Mouse (Mus musculus): ENCODE measurements around the gene BC030867.

BC030867 gene

GRCm38 (mm10) chr11:102290141-102290540, 41.5 kb downstream of the BC030867 start:
- no peak for DNase-seq (ENCODE audit: low read depth)

DNA sequence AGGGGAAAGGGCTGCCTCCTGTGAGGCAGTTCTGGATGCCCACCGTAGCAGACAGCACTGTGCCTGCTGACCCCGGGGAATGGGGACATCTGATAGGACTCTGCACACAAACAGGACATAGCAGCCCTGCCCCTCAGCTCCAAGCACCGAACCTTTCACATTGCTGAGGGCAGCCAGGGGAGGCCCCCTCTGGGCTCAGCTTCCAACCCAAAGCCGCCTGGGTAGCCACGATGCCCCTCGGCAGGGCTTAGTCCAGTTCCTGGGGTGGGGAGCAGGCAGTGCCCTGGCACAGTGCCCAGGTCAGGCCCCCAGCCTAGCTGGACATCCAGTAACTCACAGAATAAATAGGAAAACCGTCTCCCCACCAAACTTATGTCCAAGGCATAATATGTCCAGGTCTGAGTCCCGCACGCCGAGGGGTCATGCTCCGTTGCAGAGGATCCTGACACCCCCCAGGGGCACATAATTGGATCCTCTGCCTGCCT, 42.4 kb downstream of the BC030867 start:
- DNase-seq (ENCODE audit: low read depth), result no peak

DNA sequence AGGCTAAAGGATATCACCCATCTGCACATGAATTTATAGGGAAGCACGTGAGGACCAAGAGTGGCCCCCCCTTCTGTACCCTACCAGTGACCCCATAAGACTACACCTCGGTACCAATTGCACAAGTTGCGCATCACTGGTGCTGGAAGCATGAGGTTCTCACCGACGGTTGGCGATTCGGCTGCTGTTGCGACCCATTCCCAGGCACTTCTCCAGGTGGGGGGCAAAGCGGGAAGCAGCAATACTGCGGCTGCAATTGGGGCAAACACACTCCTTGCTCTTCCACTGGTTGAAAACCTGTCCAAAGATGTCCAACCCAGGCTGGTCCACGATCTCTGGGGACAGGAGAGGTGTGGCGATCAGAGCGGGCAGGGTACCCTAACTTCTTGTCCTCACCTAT, 45.3 kb downstream of the BC030867 start:
- no peak for DNase-seq (ENCODE audit: low read depth)

GRCm38 (mm10) chr11:102294416-102294815, 45.7 kb downstream of the BC030867 start:
- DNase-seq (ENCODE audit: low read depth), result no peak

GRCm38 (mm10) chr11:102294887-102295597, 46.4 kb downstream of the BC030867 start:
- DNase-seq (ENCODE audit: low read depth), result no peak

DNA sequence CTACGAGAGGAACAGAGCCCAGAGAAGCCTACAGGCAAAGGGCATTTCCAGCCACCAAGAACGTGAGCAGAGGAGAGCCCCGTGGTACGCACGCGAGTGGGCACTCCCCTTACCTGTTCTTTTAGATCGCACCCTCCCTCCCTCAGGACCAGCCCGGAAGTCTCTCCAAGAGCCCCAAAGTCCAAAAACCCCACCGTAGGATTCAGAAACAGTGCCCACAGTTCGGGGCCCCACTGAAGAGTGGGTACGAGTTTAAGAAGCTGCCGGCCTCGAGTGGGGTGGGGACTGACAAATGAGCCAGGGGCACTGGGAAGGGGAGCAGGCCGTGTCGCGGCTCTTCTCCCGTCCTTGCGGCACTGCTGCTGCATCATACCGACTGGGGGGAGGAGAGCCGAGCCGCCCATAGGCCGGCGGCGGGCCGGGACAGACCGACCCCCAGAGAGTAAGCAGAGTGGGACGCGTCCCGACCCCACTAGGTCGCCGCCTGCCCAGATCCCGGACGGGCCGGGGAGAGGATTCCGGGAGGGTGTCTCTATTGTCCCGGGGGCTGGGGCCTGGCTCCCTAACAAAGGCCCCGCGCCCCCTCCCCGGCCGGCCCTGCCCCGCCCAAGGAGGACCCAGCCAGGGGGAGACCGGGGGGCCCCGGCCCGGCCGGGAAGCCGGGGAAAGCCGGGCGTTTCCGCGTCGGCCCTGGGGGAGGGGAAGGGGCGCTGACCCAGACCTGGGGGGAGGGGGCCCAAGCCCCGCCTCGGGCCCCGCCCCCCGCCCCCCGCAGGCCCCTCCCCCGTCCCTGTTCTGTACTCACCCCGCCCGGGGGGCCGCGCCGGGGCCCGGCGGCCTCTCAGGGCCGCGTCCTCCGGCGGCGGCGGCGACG, 47.2 kb downstream of the BC030867 start:
- no peak for DNase-seq (ENCODE audit: low read depth)

DNA sequence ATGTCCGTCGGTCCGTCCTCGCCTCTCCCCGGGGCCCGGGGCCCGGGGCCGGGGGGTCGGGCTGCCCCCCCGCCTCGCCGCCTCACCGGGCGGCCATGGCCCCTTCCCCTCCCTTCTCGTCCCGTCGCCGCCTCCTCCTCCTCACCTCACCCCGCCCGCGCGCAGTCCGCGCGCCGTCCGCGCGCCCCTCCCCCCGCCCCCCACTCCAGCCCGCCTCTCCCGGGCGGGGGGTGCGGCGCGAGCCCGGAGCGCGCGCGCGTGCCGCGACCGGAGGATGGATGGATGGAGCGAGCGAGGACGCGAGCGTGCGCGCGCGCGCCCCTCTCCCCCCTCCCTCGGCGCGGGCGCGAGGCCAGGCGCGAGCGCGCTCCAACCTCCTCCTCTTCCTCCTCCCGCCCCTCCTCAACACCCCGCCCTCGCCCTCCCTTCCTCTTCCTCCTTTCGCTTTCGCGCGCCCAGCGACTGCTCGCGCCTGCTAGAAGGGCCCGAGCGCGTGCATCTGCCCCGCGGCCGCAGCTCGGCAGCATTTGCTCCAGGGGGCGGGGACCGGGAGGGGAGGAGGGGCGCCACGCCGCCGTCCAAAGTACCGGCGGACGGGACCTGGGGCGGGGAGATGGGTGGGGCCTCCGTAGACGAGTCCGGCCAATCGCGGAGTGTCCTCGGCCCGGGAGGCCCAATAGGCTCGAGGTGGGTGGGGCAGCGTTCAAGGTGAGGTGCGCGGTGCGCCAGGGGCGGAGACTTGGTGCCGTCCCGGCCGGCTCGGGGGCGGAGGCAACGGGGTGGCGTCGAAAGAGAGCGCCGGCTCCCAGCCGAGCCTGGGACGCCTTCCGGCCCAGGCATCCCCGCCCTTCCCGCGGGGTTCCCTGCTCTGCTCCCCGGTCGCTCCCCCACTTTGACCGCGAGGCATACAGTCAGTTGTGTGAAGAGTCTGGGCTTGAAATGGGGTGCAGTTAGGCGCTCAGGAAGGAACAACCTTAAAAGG, 48.1 kb downstream of the BC030867 start, which contains the start of gene Atxn7l3:
TSS of gene Atxn7l3 (minus strand) at position 141 of the 982 bp plus-strand sequence.
- DNase-seq (ENCODE audit: low read depth), result peak; percentile 98

DNA sequence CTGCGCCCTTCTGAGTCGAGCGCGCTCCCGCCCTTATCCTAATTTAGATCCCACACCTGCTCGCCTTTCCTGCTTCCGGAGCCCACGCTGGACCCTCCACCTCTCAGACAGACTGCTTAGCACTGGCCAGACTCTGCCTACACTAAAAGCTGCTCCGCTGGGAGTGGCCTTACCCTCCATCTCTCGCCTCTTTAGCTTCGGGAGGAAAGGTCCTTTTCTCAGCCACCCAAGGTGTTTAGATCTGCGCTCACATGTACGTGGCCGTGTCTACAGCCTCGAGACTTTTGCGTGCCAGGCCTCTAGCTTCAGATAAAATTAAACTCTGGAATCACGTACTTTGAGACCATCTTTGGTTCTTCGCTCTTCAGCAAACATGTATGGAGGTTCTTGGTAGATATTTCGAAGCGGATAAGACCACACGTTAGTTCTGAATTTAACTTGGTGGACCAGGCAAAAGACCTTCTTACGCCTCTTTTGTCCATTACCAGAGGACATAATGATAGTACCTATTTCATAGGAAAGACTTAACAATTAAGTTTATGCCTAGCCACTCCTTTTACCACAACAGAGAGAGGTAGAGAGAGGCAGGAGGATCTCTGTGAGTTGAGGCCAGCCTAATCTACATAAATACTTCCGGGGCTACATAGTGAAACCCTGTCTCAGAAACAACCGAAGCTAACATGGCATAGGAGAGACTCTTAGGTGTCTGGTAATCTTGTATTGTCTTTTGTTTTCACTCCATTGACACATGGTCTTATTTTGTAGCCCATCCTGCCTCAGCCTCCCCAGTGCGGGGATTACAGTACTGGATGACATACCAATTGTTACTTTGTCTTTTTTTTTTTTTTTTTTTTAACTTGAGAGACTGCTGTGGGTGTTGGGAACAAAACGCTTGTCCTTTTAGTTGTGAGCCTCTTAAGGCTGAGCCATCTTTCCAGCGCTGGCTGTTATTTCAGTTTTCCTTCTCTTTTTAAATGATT, 49.2 kb downstream of the BC030867 start:
- no peak for DNase-seq (ENCODE audit: low read depth)

- DNase-seq (ENCODE audit: low read depth), result no peak
These were observed 51.2 kb downstream of the BC030867 start for GRCm38 (mm10) chr11:102299839-102300238.

GRCm38 (mm10) chr11:102304141-102304540, 55.5 kb downstream of the BC030867 start:
- DNase-seq (ENCODE audit: low read depth), result no peak

DNA sequence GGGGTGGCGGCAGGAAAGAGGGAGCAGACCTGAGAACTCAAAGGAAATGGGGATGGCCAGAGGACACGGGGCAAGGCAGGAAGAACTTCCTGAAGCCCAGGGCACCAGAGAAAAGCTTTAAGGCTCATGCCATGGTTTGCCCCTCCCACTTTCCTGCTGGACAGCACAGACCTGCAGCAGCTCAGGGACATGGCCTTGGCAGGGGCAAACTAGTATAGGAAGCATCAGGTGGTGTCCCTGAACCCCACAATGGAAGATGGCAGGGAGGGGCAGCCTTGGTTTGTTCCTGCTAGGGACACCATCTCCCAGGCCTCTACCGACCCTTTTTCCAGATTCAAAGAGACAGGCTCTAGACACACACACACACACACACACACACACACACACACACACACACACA, 56.7 kb downstream of the BC030867 start:
- no peak for DNase-seq (ENCODE audit: low read depth)

DNA sequence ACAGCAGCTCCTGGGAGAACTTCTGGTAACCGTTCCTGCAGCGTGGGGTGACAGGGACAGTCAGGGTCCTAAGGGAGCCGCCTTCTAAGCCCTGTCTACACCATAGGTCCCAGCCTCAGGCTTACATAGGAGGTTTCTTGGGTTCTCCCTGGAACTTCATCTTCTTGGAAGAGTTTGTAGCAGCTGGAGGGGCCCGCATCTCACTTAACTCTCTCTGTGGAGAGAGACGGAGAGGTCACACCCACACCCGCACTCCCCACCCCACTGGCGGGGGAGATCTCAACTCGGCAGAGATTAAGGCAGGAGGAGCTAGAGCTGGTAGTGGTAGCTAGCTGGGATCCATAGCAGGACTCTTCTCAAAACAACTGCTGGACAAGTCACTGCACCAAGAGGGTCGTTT, 59.4 kb downstream of the BC030867 start:
- no peak for DNase-seq (ENCODE audit: low read depth)

GRCm38 (mm10) chr11:102308979-102309378, 60.3 kb downstream of the BC030867 start:
- peak; percentile 95 for DNase-seq (ENCODE audit: low read depth)

GRCm38 (mm10) chr11:102309821-102310617, 61.3 kb downstream of the BC030867 start:
- no peak for DNase-seq (ENCODE audit: low read depth)

DNA sequence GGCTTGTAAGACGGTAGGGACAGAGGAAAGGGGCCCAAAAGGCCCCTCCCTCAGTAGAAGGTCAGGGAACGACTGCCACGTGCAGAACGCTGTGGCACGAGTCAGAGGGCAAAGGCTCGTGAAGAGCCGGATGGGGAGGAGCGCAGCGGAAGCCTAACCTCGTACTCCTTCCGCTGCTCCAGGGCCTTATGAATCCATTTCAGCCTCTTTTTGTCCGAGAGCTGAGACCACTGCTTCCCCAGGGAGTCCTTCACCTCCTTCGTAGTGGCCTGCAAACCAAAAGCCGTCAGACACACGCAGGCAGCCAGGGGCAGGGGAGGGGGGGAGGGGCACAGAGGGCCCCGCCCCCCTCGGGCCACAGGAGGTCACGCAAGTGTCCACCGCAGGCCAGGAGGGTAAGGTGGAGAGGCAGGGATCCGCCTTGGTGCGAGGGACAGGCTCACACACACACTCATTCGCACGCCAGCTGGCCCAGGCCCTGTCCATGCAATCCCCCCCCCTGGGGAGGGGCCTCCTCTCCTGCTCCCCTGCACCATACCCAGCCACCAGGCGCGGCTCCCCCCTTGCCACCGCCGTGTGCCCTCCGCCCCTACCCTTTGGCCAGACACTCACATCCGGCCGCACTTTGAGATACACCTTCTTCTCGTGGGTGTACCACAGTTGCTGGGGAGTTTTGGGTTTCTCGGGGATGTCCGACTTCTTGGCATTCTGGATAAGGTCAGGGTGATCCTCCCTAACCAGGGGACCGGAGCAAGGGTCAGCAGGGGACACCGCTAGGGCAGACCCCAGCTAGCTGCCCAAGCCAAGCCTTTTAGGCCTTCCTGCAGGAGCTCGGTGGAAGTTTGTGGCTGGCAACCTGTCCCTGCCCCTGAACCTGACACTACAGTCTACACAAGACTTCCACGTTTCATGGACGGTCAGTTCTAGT, 62.4 kb downstream of the BC030867 start:
- no peak for DNase-seq (ENCODE audit: low read depth)

DNA sequence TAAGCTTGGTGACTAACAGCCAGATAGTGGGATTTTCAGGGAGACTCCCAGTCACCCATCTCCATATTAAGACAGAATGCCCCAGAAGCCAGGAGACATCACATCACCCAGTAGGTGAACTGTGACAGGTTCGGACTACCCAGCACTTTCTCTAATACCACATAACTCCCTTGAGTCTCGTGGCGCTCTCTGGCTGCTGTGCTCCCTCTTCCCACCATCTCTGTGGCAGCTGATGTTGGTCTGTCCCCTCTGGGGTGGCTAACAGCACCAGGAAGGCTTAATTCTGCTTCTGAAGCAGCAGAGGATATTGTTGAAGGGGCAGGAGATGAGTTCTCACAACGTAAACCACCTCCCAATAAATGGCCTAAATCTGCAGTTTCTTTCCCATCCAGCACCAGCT, 63.3 kb downstream of the BC030867 start:
- DNase-seq (ENCODE audit: low read depth), result no peak

DNA sequence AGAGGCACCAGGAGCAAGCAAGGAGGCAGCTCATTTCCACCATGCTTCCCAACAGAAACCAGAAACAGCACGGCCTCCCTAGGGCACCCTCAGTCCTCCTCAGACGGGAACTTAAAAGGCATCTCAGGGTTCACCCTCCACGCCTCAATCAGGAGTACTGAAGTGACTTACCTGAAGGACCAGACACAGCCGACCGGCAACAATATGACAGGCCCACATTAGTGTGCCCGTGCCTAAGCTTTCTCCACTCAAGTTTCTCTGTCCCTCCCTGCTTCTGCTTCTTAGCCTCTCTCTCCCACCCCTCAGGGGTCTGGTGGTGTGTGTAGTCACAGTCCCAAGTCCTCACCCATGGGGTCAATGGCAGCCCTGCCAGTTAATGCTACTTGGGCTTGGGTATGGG, 63.9 kb downstream of the BC030867 start:
- DNase-seq (ENCODE audit: low read depth), result no peak

DNA sequence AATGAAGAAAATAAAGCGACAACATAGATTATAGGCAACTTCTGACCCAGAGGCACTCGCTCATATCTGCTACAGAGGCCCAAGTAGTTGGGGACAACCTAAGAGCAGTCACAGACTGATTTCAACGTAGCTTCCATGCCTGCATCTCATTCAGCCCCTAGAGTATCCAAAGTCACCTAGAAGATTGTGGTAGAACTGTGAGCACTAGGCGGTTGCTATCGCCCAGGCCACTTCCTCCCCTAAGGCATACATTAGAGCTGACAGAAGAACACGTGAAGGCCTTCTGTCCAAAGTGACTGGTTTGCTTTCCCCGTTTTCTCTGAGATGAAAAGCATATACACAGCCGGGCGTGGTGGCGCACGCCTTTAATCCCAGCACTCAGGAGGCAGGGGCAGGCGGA, 65.6 kb downstream of the BC030867 start:
- no peak for DNase-seq (ENCODE audit: low read depth)

Data from c-Kit-positive CD71-negative TER-119-negative erythroid progenitor cells, embryonic 14.5 days (primary cell).